Mouse (Mus musculus) CH12.LX (cell line): ENCODE measurements at regions not wholly inside any gene's neighbourhood (a gene's known extent, or its start where the extent isn't known, plus 50 kb on each side); places are given as distances from the start of the nearest gene placed in this dataset.

Source experiments
- CTCF ChIP-seq, 2 experiments: IDR thresholded peaks in 1 of 2; conservative IDR thresholded peaks in 1 of 2; 2 replicates each; pipeline ENCODE4 v1.5.1; 2011 to 2012; ENCODE audit warnings: low read depth in 2 of 2, low read length in 2 of 2, improper control_type of control experiment in 1 of 2, inconsistent platforms in 1 of 2, mild to moderate bottlenecking in 1 of 2, moderate library complexity in 1 of 2
- IRF4 ChIP-seq: IDR thresholded peaks from 2 replicates; pipeline ENCODE4 v1.6.1; 2014; ENCODE audit warnings: low read depth, mild to moderate bottlenecking, inconsistent platforms, low read length, improper control_type of control experiment
- JUN ChIP-seq: IDR thresholded peaks from 2 replicates; pipeline ENCODE4 v1.6.1; 2011; ENCODE audit warnings: low read depth, mild to moderate bottlenecking, low read length, improper control_type of control experiment, moderate library complexity; ENCODE audit not compliant: insufficient read depth
- MAFK ChIP-seq: IDR thresholded peaks from 2 replicates; pipeline ENCODE4 v1.6.1; 2011; ENCODE audit warnings: low read length, improper control_type of control experiment; ENCODE audit not compliant: insufficient replicate concordance
- MYC ChIP-seq: IDR thresholded peaks from 2 replicates; pipeline ENCODE4 v1.6.1; 2011; ENCODE audit warnings: low read depth, mild to moderate bottlenecking, improper control_type of control experiment, low read length
- POLR2A ChIP-seq: IDR thresholded peaks from 2 replicates; pipeline ENCODE4 v1.6.1; 2011; ENCODE audit warnings: low read depth, mild to moderate bottlenecking, improper control_type of control experiment, low read length
- RAD21 ChIP-seq: IDR thresholded peaks from 2 replicates; pipeline ENCODE4 v1.6.1; 2011; ENCODE audit warnings: low read depth, mild to moderate bottlenecking, low read length, improper control_type of control experiment, moderate library complexity
- RCOR1 ChIP-seq: conservative IDR thresholded peaks from 2 replicates; pipeline ENCODE4 v1.6.1; 2012; ENCODE audit warnings: low read depth, mild to moderate bottlenecking, inconsistent platforms, low read length, improper control_type of control experiment
- SIN3A ChIP-seq: IDR thresholded peaks from 2 replicates; pipeline ENCODE4 v1.6.1; 2012; ENCODE audit warnings: low read length, improper control_type of control experiment, inconsistent platforms
- TBP ChIP-seq: conservative IDR thresholded peaks from 2 replicates; pipeline ENCODE4 v1.6.1; 2011; ENCODE audit warnings: low read depth, low read length, improper control_type of control experiment
- TCF12 ChIP-seq: IDR thresholded peaks from 2 replicates; pipeline ENCODE4 v1.6.1; 2014; ENCODE audit warnings: low read depth, mild to moderate bottlenecking, inconsistent platforms, low read length, improper control_type of control experiment
- USF1 ChIP-seq: IDR thresholded peaks from 2 replicates; pipeline ENCODE4 v1.6.1; 2014; ENCODE audit warnings: low read depth, mild to moderate bottlenecking, inconsistent platforms, low read length, improper control_type of control experiment

DNA sequence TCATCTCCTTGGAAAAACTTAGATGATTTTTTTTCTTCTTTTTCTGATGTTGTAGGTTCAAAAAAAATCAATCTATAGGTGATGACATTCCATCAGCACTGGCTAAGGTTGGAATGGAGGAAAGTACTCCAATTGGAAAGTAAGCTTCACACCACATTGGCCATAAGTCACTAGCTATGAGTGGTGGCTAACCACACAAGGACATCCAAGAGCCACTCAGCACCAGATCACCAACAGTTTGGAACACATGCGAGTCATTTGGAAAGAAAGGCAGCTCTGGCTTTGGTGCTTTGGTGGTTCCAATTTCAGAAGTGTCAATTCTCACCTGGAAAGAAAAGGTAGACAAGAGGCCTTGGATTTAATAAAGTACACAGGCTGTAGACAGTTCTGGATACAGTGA lies 442.5 kb upstream of the Sel1l start:
- TF ChIP-seq CTCF (conservative IDR thresholded peaks at IDR 0.05 in 1 of 2, IDR thresholded peaks at IDR 0.05 in 1 of 2; ENCODE audit: low read depth in 2 of 2, low read length in 2 of 2) (no peak), RCOR1 (no peak), POLR2A (no peak), RAD21 (no peak), IRF4 (no peak), JUN (no peak), SIN3A (no peak), TBP (no peak), MYC (no peak), TCF12 (no peak), MAFK (no peak), USF1 (no peak)
